Mouse (Mus musculus) megakaryocyte, embryonic 14.5 days (primary cell): ENCODE measurements at regions not wholly inside any gene's neighbourhood (a gene's known extent, or its start where the extent isn't known, plus 50 kb on each side); places are given as distances from the start of the nearest gene placed in this dataset.

Experiments used
- FLI1 ChIP-seq: IDR thresholded peaks from 2 replicates; pipeline ENCODE4 v1.6.1; 2012; ENCODE audit warnings: low read length, inconsistent platforms, mixed read lengths
- GATA1 ChIP-seq: IDR thresholded peaks from 3 replicates; pipeline ENCODE4 v1.6.1; 2012; ENCODE audit warnings: mixed read lengths, low read length, inconsistent platforms, borderline replicate concordance

GRCm38 (mm10) chr8:26677584-26678138 is 299.5 kb upstream of the Zfp703 start:
- TF ChIP-seq GATA1: no peak
- no peak for TF ChIP-seq FLI1
